Mouse (Mus musculus): ENCODE results near the gene Slc13a1.
"Not testable (repeated sequence)": the region's sequence is repeated elsewhere in the genome, so short reads cannot be mapped to it uniquely, and the experiment has no call there.

The Slc13a1 gene

DNA sequence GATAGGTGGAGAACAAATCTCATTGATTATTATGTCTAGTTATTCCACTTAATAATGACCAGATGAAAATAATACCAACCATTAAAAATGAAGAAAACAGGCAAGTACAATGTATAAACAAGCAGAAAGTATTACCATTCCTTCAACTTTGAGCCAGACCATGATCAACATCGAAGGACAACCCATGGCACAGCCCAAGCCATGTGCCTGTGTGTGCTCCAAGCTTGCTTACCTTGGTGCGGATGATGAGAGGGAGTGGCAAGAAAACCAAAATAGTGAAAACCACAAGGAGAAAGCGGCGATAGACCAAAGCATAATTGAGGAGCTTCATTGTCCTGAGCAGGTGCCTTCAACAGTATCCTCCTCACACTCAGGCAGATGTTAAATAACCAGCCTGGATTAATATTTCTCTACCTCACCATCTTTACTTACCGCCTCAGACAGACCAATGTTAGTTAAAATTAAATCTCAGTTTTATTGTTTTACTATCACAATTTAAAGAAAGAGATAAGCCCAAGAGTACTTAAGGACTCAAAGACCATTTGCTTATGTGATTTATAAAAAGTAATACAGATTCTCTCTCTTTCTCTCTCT, at the start of gene Slc13a1:
Gene Slc13a1 (minus strand): TSS at position 359 of the 594 bp plus-strand sequence.
- DNase-seq (ENCODE audit: low read depth, low spot score), result no peak

DNA sequence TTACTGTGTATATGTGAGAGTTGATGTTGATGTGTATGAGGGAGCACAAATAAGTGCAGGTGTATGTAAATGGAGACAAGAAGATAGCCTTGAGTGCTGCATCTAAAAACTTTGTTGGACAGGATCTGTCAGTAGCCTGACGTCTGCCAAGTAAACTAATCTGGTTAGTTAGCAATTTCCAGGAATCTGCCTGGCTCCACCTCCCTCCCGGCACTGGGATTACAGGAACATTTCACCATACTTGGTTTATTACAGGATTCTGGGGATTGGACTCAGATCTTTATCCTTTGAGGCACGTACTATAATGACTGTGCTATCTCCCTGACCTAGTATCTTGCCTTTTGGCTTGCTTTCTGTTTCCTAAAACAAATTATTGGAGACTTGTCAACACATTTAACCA, 40.0 kb upstream of the Slc13a1 start:
- no peak for DNase-seq (ENCODE audit: low read depth, low spot score)

DNA sequence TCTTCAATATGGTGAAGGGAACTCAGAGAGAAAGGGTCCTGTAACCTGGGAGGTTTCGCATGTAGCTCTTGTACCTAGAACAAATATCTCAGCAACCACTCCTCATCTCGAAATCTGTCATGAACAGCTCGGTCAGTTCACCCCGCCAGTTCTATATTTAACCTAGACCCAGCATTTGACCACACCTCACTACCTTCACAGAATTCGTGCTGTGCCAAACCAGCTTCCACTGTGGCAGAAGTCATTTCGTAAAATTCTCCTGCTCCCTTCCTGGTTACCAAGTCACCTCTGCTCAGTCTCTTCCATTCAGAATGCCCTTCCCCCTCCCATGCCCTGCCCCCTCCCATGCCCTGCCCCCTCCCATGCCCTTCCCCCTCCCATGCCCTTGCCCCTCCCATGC, 34.3 kb upstream of the Slc13a1 start:
- DNase-seq (ENCODE audit: low read depth, low spot score), result no peak

DNA sequence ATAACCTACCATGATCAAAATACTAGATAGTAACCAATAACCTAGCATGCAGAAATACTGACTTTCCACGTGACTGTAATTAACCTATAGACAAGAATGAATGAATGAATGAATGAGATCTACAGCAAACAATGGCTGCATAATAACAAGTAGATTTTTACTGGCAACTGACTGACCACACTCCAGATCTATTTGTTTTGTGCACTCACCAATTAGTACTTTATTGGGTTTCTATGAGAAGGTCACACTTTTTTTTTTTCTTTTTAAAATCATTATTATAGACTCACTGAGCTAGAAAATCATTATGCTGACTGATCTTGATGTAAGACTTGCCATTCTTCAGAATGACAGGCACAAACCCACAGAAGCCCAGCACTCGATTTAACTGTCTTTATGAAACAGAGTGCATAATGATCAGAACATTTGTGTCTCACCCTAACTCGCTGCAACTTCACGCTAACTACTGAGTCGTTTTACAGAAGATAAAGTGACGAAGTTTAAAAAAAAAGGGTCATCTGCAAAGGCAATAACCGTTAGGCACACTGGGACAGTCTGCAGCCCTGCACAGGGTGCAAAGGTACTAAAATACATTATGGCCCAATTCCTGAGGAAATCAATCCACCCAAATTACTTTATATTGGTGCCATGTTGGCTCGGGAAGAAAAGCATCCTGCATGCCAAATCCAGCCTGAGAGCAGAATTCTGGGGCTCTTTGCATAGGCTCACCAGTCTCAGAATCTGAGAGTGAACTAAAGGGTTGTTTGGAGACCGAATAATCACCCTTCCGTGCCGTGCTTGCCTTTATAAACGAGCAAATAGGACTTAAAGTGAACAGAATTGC, 33.0 kb upstream of the Slc13a1 start:
- DNase-seq (ENCODE audit: low read depth, low spot score), result no peak

DNA sequence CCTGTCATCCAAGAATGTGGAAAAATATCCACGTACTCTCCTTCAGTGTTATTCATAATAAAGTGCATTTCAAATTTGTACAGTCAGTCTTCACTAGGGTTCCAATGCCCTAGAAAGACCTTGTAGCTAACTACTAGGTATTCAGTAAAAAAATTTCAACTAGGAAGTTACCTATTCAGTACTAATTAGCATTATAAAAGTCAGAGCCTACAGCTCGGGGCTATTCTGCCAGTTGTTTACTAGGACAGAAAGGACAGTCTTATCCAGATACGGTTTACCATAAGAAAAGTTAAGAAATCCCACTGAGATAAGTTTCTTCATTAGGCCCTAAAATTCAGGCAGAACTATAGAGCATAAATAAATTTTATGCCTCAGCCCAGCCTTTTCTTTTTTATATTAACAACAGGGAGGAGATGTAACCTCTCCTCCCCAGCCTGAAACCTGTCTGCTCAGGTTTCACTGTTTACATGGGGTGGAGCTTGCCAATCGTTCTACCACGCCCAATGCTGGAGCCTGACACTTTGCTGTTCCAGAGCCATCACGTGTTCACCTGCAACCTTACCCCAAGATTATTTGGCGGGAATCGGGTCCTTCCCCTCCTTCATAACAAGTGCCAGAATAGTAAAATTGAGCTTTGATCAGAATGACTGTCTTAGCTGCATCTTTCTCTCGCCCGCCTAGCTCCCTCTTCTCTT, 29.8 kb upstream of the Slc13a1 start:
- not testable (repeated sequence) for DNase-seq (ENCODE audit: low read depth, low spot score)

DNA sequence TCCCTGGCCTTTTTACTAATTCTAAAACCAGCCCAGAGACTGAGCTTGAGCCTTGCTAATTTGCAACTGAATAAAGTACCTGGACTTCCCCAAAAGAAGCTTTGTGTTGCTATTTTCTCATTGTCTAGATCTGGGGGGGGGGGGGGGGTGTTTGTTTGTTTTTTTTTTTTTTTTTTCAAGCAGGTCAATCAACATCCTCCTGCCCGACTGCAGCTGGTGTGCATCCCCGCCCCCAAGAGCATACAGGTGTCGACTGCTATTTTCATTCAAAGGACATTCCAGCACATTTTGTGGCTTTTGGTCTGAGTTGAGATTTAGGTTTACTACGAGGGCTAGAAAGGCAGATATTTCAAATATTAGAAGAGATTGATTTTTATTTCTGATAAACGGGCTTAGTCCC, 28.5 kb upstream of the Slc13a1 start:
- DNase-seq (ENCODE audit: low read depth, low spot score), result not testable (repeated sequence)

DNA sequence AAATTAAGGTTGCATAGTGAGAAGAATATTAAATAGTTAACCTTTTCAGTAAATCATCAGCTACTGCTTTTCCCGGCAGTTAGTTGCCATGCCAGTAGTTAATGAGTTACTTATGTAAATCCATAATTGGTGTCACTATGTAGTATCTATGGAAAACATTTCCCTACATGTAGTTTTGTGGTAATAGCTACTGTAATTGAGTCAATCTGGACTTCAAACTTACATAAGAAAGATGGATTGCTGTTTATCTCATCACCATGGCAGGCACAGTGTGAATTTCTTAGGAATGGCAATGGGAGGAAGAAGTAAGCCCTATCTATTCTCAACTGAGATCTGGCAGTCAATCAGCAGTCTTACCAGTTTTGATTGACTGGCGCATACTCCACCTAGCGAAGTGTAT, 15.5 kb upstream of the Slc13a1 start:
- DNase-seq (ENCODE audit: low read depth, low spot score), result no peak

DNA sequence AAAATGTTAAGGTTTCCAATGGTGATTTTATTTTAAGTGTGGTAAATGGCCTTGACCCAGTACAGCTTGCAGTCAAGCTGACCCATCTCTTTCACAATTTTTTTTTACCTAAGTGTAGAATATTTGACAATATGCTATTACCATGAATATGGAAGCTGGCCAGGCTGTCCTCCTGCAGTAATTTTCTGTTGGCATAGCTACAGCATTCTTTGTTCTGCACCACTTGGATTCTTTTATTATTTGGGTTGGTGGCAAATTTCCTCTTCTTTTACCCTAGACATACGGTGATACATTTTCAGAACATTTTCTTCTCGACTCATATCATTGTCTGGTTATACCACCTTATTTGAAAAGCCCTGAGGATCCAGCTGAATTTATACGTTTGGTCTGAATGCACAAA, 7.5 kb upstream of the Slc13a1 start:
- DNase-seq (ENCODE audit: low read depth, low spot score), result no peak

DNA sequence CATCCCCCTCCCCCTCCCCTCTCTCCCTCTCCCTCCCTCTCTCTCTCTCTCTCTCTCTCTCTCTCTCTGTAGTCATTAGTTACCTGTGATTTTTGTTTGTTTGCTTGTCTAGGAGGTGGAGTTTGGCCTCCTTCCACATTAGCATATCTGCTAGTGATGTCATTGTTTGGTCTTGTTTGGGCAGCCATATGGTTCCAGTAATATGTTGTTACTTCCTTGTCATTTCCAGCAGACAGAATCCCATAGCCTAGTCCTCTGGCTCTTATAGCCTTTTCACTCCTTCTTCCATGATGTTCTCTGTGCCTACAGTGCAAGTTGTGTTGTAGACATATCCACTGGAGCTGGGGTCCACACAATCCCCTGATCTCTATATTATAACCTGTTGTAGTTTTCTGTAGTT, 6.1 kb upstream of the Slc13a1 start:
- DNase-seq (ENCODE audit: low read depth, low spot score), result no peak

DNA sequence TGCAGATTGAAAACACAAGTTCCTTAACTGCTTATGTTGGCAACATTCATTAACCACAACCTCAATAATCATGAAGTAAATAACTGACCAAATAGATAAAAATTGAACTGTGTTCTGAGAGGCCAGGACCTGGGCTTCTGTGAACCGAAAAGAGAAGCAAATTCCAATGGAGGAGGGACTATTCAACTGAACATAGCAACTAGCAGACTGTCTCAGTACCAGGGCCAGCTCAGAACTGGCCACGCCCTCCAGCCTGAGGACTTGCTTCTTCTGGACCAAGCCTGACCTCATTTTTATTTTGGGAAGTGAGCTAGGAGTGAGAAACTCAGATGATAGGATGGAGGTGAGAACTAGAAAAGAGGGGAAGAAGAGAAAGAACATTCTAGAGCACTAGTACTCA, 4.8 kb upstream of the Slc13a1 start:
- no peak for DNase-seq (ENCODE audit: low read depth, low spot score)

DNA sequence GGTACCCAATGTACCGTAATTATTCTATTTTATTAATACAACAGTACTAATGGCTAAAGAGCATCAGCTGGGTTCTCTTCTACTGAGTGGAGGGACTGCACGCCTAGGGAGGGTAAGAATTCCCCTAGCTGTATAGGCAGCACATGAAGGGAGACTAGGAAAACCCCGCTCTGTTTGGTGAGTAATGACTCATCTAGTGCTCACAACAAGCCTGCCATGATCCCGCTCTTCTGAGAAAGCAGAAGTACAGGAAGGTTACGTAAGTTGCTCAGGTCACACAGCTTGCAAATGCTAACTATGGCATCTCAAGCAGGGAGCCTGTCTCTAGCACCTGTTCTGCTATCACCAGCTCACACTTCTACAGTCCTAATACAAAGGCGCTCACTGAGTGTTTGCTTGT, 1.1 kb downstream of the Slc13a1 start:
- DNase-seq (ENCODE audit: low read depth, low spot score), result no peak

DNA sequence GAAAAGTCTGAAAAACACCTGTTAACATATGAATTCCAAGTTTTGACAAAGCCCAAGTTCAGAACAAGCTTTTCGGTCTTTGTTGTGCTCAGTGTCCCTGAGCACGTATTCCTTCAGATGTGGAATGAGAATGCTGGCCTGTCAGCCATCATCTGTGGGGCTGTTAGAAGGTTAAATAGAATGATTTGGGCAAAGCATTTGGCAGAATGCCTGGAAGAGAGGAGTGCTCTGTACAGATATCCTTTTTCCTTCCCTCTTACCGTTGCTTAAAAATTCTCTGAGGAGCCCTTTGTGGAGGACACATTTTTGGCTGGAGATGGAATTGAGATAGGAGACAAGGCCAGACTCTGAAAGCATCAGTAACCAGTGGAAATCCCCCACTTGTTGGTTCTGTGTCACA, 2.6 kb downstream of the Slc13a1 start:
- DNase-seq (ENCODE audit: low read depth, low spot score), result no peak

DNA sequence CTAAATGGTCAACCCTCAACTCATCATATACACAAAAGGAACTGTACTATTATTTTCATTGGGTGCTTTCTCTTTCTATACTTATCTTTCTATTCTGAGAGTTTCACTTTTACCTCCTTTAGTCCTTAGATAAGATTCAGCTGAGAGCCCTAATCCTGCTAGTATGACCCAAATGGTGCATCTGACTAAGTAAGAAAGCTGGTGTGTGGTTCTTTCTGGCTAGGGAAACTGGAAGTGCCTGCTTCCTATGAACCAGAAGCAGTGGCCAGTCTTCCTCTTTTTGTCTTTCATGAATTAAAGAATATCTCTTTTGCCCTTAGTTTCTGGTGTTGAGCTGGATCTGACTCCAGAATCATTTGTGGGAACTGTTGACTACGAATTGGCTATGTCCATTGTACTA, 8.1 kb downstream of the Slc13a1 start:
- no peak for DNase-seq (ENCODE audit: low read depth, low spot score)

DNA sequence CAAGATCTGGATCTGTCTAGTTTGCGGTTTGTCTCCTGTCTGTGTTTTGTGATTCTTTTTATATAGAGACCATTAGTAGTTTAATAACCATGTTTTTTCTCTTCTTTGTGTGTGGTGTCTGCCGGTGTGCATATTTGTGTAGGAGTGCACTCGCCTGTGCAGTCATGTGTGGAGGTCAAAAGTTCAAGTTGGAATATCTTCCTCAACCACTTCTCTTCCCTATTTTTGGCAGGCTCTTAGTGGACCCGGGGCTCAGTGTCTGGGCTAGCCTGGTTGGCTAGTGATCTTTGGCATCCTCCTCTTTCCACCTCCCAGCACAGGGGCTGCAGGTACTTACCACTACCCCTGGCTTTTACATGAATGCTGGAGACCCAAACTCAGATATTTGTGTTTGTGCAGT, 13.0 kb downstream of the Slc13a1 start:
- DNase-seq (ENCODE audit: low read depth, low spot score), result no peak

DNA sequence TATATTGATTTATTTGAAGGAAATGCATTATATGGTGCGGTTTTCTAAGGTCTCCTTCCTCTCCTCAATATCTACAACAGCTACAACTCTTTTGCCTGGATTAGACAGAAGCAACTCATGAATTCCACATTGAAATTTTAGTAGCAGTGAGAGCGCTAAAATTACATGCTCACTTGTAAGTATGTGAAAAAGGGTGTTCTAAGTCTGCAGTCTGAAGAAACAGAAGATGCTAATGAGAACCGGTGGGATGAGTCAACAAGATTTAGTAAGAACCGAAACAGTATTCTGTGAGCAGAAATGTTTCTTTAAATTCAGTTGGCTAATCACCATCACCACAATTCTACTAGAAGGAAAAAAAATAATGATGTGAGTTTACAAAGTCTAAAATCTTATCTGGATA, 34.9 kb downstream of the Slc13a1 start:
- DNase-seq (ENCODE audit: low read depth, low spot score), result no peak

DNA sequence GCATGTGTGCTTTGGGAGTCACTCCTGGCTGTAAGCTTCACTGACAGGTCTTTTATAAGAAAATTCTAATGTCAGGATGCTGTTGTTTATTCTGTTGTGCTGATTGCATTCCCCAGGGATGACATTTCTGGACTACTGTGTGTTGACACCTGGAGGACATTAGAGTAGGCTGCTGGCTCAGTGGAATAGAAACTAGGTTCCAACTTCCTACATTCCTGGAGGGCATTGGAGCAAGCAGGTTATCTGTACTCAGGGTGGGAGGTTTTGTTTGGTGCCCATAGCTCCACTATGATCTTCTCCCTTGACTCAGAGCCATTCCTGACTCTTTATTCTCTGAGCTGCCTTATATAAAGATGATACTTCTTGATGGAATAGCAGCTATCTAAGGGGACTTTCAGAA, 45.3 kb downstream of the Slc13a1 start:
- no peak for DNase-seq (ENCODE audit: low read depth, low spot score)

DNA sequence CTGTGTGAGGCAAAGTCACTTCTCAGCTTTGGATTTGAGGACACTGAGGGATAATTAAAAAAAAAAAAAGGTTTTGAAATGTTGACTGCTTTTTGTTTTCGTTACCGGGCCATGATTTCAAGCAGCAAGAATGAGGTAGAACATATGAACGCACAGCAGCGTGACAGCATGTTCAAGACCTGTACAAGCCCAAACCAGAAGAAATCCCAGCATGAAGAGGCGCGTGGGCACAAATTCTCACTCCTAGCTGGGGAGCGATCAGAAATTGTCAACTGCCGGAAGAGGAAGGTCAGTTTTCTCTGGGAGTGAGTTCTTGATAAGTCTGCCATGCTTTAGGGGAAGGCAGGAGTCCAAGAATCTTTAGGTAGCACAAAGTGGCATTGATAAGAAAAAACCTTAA, 56.3 kb downstream of the Slc13a1 start:
- DNase-seq (ENCODE audit: low read depth, low spot score), result no peak

DNA sequence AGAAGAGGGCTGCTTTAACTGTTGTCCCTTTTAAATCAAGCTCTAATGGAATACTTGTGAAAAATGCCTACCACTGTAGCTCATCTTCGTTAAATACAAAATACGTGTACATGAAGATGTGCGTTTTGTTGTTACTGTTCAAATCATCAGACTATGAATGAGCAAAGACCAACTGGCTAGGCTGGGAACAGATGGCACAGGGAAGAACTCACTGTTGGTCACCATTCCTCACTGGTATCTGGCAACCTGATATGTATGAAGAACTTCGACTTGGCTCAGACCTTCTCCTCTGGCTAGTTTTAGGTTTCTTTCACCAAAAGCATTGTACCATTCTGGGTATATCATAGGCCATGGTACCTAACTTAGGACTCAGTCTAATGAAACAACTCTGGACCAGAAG, 59.4 kb downstream of the Slc13a1 start:
- DNase-seq (ENCODE audit: low read depth, low spot score), result no peak

DNA sequence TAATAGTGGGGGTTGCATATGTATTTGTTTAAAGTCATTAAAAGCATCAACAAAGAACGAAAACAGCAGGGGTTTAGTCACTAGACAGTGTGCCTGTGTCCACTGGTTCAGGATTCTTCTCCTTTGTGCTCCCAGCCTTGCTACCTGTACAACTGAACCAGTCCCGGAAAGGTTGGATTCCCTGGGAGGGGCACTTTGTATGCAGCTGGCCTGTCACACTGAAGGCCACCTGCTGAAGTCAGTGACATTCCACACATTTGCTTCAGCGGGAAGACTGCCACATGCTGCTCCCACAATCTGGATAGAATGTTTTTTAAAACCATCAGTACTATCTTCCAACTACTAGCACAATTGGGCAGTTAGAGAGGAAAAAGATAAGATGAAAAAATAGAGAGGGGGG, 61.7 kb downstream of the Slc13a1 start:
- DNase-seq (ENCODE audit: low read depth, low spot score), result no peak

DNA sequence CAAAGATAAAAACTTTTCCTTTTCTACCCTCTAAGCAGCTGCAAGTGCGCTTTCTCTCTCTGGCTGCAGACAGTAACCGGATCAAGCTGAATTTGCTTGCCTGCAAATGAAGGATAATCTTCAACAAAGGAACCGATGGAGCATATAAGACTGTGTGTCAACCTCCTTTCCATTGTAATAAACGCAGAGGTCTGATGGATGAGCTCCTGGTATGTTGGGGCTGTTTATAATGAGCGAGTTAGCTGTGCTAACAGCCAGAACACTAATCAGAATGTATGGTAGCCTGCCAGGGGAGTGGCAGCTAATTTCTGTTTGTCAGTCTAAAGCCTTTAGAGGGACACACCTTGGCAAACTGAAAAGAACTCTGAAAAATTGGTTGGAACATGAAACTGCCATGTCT, 62.2 kb downstream of the Slc13a1 start:
- DNase-seq (ENCODE audit: low read depth, low spot score), result no peak

DNA sequence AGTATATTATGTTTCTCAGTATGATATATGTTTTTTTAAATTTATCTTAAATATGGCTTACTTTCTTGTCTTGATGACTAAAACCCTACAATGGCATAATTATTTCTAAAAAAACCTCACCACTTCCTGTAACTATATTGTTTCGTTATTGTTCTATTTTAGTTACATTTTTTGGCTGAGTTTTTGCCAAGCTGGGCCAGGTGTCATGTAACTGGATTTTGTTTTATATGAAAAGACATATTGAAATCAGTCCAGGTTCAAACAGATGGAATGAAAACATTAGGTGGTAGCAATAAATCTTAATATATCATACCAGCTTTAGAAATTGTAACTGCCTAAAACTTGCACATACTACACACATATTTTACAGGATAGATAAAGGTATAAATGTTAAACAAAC, 66.6 kb downstream of the Slc13a1 start:
- DNase-seq (ENCODE audit: low read depth, low spot score), result no peak

DNA sequence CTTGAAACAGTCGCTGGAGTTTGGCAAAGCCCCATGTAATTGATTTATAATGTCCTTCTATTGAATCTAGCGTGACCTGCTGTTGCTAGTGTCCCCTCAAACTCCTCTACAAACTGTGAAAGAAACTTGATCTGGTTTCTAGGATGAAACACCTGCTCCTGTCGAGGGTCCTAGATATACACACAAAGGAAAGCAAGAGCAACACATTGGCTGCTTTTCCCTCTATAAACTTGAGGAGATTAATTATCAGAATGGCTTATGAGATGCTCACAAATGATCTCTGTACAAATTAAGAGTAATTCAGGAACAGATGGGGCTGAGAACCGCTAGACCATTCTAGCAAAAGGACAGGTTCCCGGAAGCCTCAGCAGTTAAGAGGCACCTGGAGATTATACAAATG, 67.2 kb downstream of the Slc13a1 start:
- DNase-seq (ENCODE audit: low read depth, low spot score), result no peak

DNA sequence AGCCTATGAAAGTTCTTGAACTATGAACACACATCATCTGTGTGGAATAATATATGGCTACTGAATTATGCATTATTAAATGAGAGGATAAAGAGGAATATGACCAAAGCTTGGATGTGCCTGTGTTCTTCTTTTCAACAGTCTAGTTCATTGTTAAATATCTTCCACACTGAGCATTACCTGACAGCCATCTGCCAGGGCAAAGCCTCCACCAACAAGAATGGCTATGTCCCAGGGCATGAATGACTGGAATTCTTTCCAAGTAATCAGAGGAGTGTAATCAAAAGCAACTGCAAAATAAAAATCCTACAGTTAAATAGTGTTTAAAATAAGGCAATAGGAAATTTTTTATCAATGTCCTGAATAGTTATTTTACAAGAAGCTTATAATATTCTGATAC, 70.5 kb downstream of the Slc13a1 start:
- no peak for DNase-seq (ENCODE audit: low read depth, low spot score)

Measured in brain, embryonic 18.5 days (tissue).